Mouse (Mus musculus) brown adipose tissue, adult 24 weeks (tissue): ENCODE data around the gene Dstn. TPM values are rescaled to one million over a fixed set of nuclear protein-coding genes. Genes with fewer than 3 reads are reported as not detected.
A peak's percentile ranks its signal among the peaks of the same experiment; 100 is the strongest.

ENCODE experiments used
- H3K27ac ChIP-seq: fragments of 200-500 bp; replicated peaks from 2 replicates; pipeline ENCODE4 v1.5.1; 2012; ENCODE audit warnings: low read depth, mild to moderate bottlenecking, low read length
- H3K4me1 ChIP-seq: fragments of 200-500 bp; 2 replicates; pipeline ENCODE4 v1.6.1; 2012; ENCODE audit warnings: low read length, mixed read lengths; ENCODE audit not compliant: control insufficient read depth, insufficient read depth, insufficient read length
- H3K4me3 ChIP-seq: fragments of 200-500 bp; 2 replicates; pipeline ENCODE4 v1.5.1; 2012; ENCODE audit warnings: low read depth, mild to moderate bottlenecking, low read length, moderate library complexity; ENCODE audit not compliant: insufficient read depth
- polyA plus RNA-seq: library from polyadenylated mRNA; stranded (reverse); fragments of >200 nt; gene quantifications from 2 replicates; pipeline ENCODE4 v1.2.4, GENCODE M21; 2012; ENCODE audit not compliant: missing spikeins, insufficient read depth, insufficient read length

The Dstn gene
- polyA plus RNA-seq, 1 experiment, result 95.9 TPM

GRCm38 (mm10) chr2:143991964-143992672 is 77.0 kb downstream of the Dstn start:
- H3K4me3 ChIP-seq, result no peak overlapping the region
- H3K4me1 ChIP-seq, result peaks cover 33% of the 10 kb centered on the region
- peak overlapping the region; percentile 23; the same call in 1 of the 2 replicates for H3K27ac ChIP-seq

Other genes with a start within 250 kb of the Dstn start
- not detected in 2 replicates for gene Bfsp1, start 52.1 kb upstream of the Dstn start, polyA plus RNA-seq
- 85.1 and 146 TPM in 2 replicates for gene Rrbp1, start 95.9 kb downstream of the Dstn start, polyA plus RNA-seq
- gene Banf2, start 117.7 kb downstream of the Dstn start, polyA plus RNA-seq, result not detected in 2 replicates